Mouse (Mus musculus): ENCODE measurements at regions not wholly inside any gene's neighbourhood (a gene's known extent, or its start where the extent isn't known, plus 50 kb on each side); places are given as distances from the start of the nearest gene placed in this dataset.

DNA sequence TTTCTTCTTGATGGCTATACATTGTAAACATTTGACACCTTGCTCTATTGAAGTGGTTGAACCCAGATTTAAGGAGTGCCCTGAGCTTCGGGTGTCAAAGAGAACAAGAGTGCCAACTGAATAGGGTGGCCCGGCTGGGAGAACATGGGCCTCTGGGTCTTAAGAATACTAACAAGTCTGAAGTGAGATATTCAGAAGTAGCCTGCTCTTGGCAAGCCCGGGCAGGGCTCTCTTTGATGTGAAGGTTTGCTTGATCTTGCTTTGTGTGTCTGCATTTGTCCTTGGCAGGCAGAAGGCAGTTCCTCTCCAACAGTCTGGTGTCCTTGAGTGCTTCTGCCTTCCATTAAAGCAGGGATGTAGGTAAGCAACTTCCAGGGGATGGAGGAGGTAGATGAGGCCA, 203.5 kb upstream of the Tsc22d2 start:
- no peaks in the 10 kb centered on the region for H3K36me3 ChIP-seq (ENCODE audit: control insufficient read depth, insufficient read depth)
- WGBS: 51% methylated on average over 3 of the region's 3 CpGs
- H3K27me3 ChIP-seq (replicated peaks; ENCODE audit: control insufficient read depth, insufficient read depth, low read length): no peaks in the 10 kb centered on the region
- TF ChIP-seq CTCF (IDR thresholded peaks at IDR 0.05; ENCODE audit: low read depth): no peak
- no peak overlapping the region for H3K27ac ChIP-seq (ENCODE audit: low read depth, low read length)
- no peaks in the 10 kb centered on the region for H3K9me3 ChIP-seq (ENCODE audit: control insufficient read depth)
- H3K4me1 ChIP-seq (replicated peaks; ENCODE audit: control insufficient read depth, insufficient read depth, low read length): no peaks in the 10 kb centered on the region
- ATAC-seq: no peak
- H3K4me3 ChIP-seq (ENCODE audit: low read depth, low read length): no peak overlapping the region
- H3K9ac ChIP-seq (ENCODE audit: low read depth, low read length): no peak overlapping the region
- H3K4me2 ChIP-seq (replicated peaks; ENCODE audit: low read depth): no peak overlapping the region

DNA sequence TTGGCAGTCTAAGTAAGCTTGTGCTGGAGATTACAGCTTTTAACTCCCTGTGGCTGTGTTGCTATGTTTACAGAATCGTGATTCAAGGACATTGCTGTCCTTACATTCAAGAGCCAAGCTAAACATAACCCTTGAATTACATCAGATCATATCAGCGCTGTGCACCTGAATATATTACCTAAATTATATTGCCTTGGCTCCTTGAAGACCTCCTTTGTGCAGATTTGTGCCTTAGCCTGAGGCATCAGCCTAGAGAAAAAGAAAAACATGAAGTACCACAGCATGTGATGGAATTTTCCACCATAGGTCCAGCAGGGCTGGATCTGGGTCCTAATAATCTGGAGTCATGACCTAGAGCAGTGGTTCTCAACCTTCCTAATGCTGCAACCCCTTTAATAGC, 189.8 kb upstream of the Tsc22d2 start:
- no peak overlapping the region for H3K4me2 ChIP-seq (replicated peaks; ENCODE audit: low read depth)
- no peaks in the 10 kb centered on the region for H3K9me3 ChIP-seq (ENCODE audit: control insufficient read depth)
- no peaks in the 10 kb centered on the region for H3K4me1 ChIP-seq (replicated peaks; ENCODE audit: control insufficient read depth, insufficient read depth, low read length)
- H3K4me3 ChIP-seq (ENCODE audit: low read depth, low read length): no peak overlapping the region
- no peak overlapping the region for H3K27ac ChIP-seq (ENCODE audit: low read depth, low read length)
- ATAC-seq: no peak
- H3K27me3 ChIP-seq (replicated peaks; ENCODE audit: control insufficient read depth, insufficient read depth, low read length): no peaks in the 10 kb centered on the region
- H3K36me3 ChIP-seq (ENCODE audit: control insufficient read depth, insufficient read depth): no peaks in the 10 kb centered on the region
- H3K9ac ChIP-seq (ENCODE audit: low read depth, low read length): no peak overlapping the region
- WGBS: 52% methylated on average over 2 of the region's 2 CpGs
- no peak for TF ChIP-seq CTCF (IDR thresholded peaks at IDR 0.05; ENCODE audit: low read depth)

DNA sequence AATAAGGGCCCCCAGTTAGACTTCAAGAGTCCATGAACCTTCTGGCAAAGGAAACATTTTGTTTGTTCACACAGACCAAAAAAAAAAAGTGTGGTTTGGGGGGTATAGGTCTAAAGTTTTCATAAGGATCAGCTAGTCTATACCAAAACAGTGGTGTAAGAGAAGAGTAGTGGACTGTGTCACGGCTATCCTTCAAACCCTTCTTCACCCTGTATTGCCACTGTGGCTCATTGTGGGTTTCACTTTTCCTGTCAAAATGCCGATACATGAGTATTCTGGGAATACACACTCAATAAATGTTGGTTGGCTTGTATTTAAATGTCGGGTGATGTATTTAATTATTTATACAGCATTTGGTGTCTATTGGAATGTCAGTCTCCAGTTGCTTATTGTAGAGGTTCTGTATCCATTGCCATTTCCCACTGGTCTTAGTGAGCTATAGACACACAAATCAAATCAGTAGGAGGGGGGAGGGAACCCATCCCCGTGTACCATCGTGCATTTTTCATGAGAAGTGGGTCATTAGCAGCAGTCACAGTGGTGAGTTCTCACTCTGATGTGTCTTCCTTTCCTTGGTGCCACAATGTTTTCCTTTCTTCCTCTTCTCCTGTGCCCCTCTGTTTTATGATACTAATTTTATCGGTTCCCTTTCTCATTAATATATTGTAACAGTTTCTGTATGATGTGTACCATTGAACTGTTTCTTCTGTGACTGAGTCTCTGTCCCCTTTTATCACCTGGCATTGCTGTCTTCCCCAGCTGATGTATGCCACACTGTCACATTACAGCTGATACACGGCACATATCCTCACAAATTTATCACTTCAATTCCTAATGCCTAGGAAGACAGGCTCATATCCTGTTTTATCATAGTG, 187.8 kb upstream of the Tsc22d2 start:
- 90% methylated on average over 7 of the region's 7 CpGs for WGBS
- H3K9ac ChIP-seq (ENCODE audit: low read depth, low read length): no peak overlapping the region
- no peak overlapping the region for H3K4me2 ChIP-seq (replicated peaks; ENCODE audit: low read depth)
- H3K4me3 ChIP-seq (ENCODE audit: low read depth, low read length): no peak overlapping the region
- no peaks in the 10 kb centered on the region for H3K4me1 ChIP-seq (replicated peaks; ENCODE audit: control insufficient read depth, insufficient read depth, low read length)
- H3K27ac ChIP-seq (ENCODE audit: low read depth, low read length): no peak overlapping the region
- no peaks in the 10 kb centered on the region for H3K36me3 ChIP-seq (ENCODE audit: control insufficient read depth, insufficient read depth)
- H3K27me3 ChIP-seq (replicated peaks; ENCODE audit: control insufficient read depth, insufficient read depth, low read length): no peaks in the 10 kb centered on the region
- ATAC-seq: no peak
- no peaks in the 10 kb centered on the region for H3K9me3 ChIP-seq (ENCODE audit: control insufficient read depth)
- no peak for TF ChIP-seq CTCF (IDR thresholded peaks at IDR 0.05; ENCODE audit: low read depth)

DNA sequence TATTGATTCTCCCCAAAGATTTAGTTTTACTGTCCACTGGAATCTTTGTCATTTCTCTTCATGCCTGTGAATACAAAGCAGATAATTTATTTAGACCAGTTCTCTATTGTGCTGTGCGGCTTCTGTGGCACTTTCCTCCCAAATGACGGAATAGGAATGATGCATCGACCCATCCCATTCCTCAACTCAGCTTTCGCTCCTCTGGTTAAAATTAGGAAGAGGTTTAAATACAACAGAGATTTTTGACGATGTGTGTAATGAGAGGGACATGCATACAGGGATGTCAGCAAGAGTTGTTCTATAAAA, 187.2 kb upstream of the Tsc22d2 start:
- Histone ChIP-seq H3K27me3 (replicated peaks; ENCODE audit: control insufficient read depth, insufficient read depth, low read length) (no peaks in the 10 kb centered on the region), H3K9me3 (ENCODE audit: control insufficient read depth) (no peaks in the 10 kb centered on the region), H3K27ac (ENCODE audit: low read depth, low read length) (no peak overlapping the region), H3K4me2 (replicated peaks; ENCODE audit: low read depth) (no peak overlapping the region), H3K4me1 (replicated peaks; ENCODE audit: control insufficient read depth, insufficient read depth, low read length) (no peaks in the 10 kb centered on the region), H3K36me3 (ENCODE audit: control insufficient read depth, insufficient read depth) (no peaks in the 10 kb centered on the region), H3K9ac (ENCODE audit: low read depth, low read length) (no peak overlapping the region), H3K4me3 (ENCODE audit: low read depth, low read length) (no peak overlapping the region)
- 89% methylated on average over 5 of the region's 5 CpGs for WGBS
- no peak for ATAC-seq
- TF ChIP-seq CTCF (IDR thresholded peaks at IDR 0.05; ENCODE audit: low read depth): no peak

DNA sequence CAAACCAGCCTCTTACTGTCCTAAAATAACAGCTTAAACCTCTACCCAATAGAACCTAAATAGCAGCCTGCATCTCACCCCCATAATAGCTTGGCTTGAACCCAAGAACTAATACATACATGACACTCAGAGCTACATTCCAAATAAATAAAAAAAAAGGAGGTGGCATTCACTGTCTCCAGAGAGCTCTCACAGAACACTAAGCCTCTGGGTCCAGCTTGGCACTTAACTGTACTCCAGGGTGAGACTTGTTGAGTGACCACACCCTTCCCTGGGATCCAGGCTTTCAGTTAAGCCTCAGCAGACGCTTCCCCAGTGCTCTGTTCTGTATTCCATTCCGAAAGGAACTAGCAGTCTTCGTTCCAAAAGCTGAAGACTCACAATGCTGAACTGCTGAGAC, 186.3 kb upstream of the Tsc22d2 start:
- H3K4me3 ChIP-seq (ENCODE audit: low read depth, low read length): no peak overlapping the region
- H3K4me2 ChIP-seq (replicated peaks; ENCODE audit: low read depth): no peak overlapping the region
- no peak for TF ChIP-seq CTCF (IDR thresholded peaks at IDR 0.05; ENCODE audit: low read depth)
- no peaks in the 10 kb centered on the region for H3K9me3 ChIP-seq (ENCODE audit: control insufficient read depth)
- H3K36me3 ChIP-seq (ENCODE audit: control insufficient read depth, insufficient read depth): no peaks in the 10 kb centered on the region
- no peak overlapping the region for H3K9ac ChIP-seq (ENCODE audit: low read depth, low read length)
- no peak for ATAC-seq
- H3K4me1 ChIP-seq (replicated peaks; ENCODE audit: control insufficient read depth, insufficient read depth, low read length): no peaks in the 10 kb centered on the region
- 65% methylated on average over 3 of the region's 3 CpGs for WGBS
- H3K27me3 ChIP-seq (replicated peaks; ENCODE audit: control insufficient read depth, insufficient read depth, low read length): no peaks in the 10 kb centered on the region
- H3K27ac ChIP-seq (ENCODE audit: low read depth, low read length): no peak overlapping the region

DNA sequence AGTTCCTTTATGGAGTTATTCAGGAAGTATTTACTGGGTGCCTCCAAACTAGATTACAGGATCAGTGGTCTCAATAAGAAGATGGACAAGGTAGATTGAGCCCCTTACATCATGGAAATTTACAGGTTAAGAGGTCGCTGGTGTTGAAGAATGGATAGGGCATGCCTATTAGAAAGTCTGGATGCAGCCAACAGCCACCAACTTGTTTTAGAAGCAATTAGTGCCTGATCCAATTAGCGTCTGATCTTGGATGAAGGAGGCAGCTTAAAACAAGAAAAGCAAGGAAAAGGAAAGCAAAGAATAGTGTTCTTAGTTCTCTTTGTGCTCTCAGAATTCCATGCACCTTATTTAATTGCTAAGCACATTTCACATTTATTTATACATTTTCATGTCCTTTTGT, 182.8 kb upstream of the Tsc22d2 start:
- Histone ChIP-seq H3K27ac (ENCODE audit: low read depth, low read length) (no peak overlapping the region), H3K27me3 (replicated peaks; ENCODE audit: control insufficient read depth, insufficient read depth, low read length) (no peaks in the 10 kb centered on the region), H3K4me1 (replicated peaks; ENCODE audit: control insufficient read depth, insufficient read depth, low read length) (no peaks in the 10 kb centered on the region; the same call in 1 of the 2 replicates), H3K9ac (ENCODE audit: low read depth, low read length) (no peak overlapping the region), H3K4me2 (replicated peaks; ENCODE audit: low read depth) (no peak overlapping the region), H3K36me3 (ENCODE audit: control insufficient read depth, insufficient read depth) (no peaks in the 10 kb centered on the region), H3K9me3 (ENCODE audit: control insufficient read depth) (no peaks in the 10 kb centered on the region), H3K4me3 (ENCODE audit: low read depth, low read length) (no peak overlapping the region)
- TF ChIP-seq CTCF (IDR thresholded peaks at IDR 0.05; ENCODE audit: low read depth): no peak
- WGBS: 74% methylated on average over 2 of the region's 2 CpGs
- no peak for ATAC-seq

All from intestine, postnatal 0 days (tissue).